ENCODE assay signal across 23 mouse cellular contexts in genomic region chr11:115968731-115969405, GRCm38 (mm10). TPM values are rescaled to one million over a fixed set of nuclear protein-coding genes. Genes with fewer than 3 reads are reported as not detected.
DNase-seq lines count a peak whose midpoint lies in the region; ATAC-seq and TF ChIP-seq lines count a peak whose summit lies in the region.
"Had no signal": no experiment of that assay in that cellular context is flagged by ENCODE, and none has a peak within 500 bp of the region (broad histone marks: within the 10 kb centered on the region; RNA-seq: fewer than 3 reads in every experiment).

No protein-coding gene starts in this region.

- 53% methylated on average over 5 of the region's 5 CpGs for WGBS in heart, embryonic 13.5 days
- 53% methylated on average over 5 of the region's 5 CpGs for WGBS in heart, embryonic 12.5 days

- no peak overlapping the region for H3K9ac ChIP-seq in heart, embryonic 13.5 days
- H3K9ac ChIP-seq in heart, embryonic 12.5 days: no peak overlapping the region
- H3K9ac ChIP-seq in MEL (ENCODE audit: control insufficient read depth, low read depth, low read length, poor library complexity, severe bottlenecking): peak overlapping the region; percentile 20; the same call in 1 of the 2 replicates
- H3K9ac ChIP-seq: embryonic facial prominence, embryonic 15.5 days; liver, embryonic 13.5 days; neural tube, embryonic 15.5 days had no signal

- TF ChIP-seq RAD21 in MEL (IDR thresholded peaks at IDR 0.05; ENCODE audit: low read depth, low read length): no peak

- peaks cover 28% of the 10 kb centered on the region for H3K4me1 ChIP-seq in heart, embryonic 13.5 days
- peaks cover 14% of the 10 kb centered on the region for H3K4me1 ChIP-seq in heart, embryonic 12.5 days (replicated peaks)
- H3K4me1 ChIP-seq in megakaryocyte, embryonic 14.5 days: peaks cover 51% of the 10 kb centered on the region
- peaks cover 0 to 14% of the 10 kb centered on the region in 2 experiments; a peak in 3 of 4 replicates for H3K4me1 ChIP-seq in MEL (ENCODE audit: control insufficient read depth in 1 of 2, insufficient read depth in 2 of 2, low read length in 2 of 2)
- H3K4me1 ChIP-seq: neural tube, embryonic 15.5 days had no signal

- no peaks in the 10 kb centered on the region for H3K9me3 ChIP-seq in heart, embryonic 13.5 days
- H3K9me3 ChIP-seq in heart, embryonic 12.5 days (replicated peaks): peaks cover 7% of the 10 kb centered on the region; the same call in 1 of the 2 replicates
- H3K9me3 ChIP-seq in megakaryocyte, embryonic 14.5 days: no peaks in the 10 kb centered on the region
- no peaks in the 10 kb centered on the region for H3K9me3 ChIP-seq in MEL (replicated peaks; ENCODE audit: insufficient read depth, low read length)
- H3K9me3 ChIP-seq: embryonic facial prominence, embryonic 15.5 days; liver, embryonic 13.5 days; neural tube, embryonic 15.5 days had no signal

- no peak for ATAC-seq in heart, embryonic 13.5 days (ENCODE audit: extremely low read depth, insufficient number of reproducible peaks, low FRiP score, low TSS enrichment)
- ATAC-seq in heart, embryonic 12.5 days (ENCODE audit: insufficient number of reproducible peaks, low FRiP score): no peak
- ATAC-seq in megakaryocyte, adult 5-6 weeks (ENCODE audit: poor library complexity, severe bottlenecking): no peak
- ATAC-seq: activated CD4-positive, CD25-positive, alpha-beta regulatory T cell, adult 4 months had no signal

- no peak overlapping the region for H3K4me3 ChIP-seq in heart, embryonic 13.5 days
- no peak overlapping the region for H3K4me3 ChIP-seq in heart, embryonic 12.5 days
- peak overlapping the region; percentile 50 for H3K4me3 ChIP-seq in megakaryocyte, embryonic 14.5 days (replicated peaks)
- no peak overlapping the region for H3K4me3 ChIP-seq in MEL (ENCODE audit: control insufficient read depth in 1 of 2, insufficient read depth in 1 of 2, low read depth in 2 of 2, low read length in 2 of 2)
- H3K4me3 ChIP-seq: embryonic facial prominence, embryonic 15.5 days; layer of hippocampus, adult 2 months; liver, embryonic 13.5 days; myocyte; neural tube, embryonic 15.5 days had no signal

- H3K27me3 ChIP-seq in heart, embryonic 13.5 days (replicated peaks): peaks cover 10% of the 10 kb centered on the region
- H3K27me3 ChIP-seq in heart, embryonic 12.5 days (replicated peaks): peaks cover 8% of the 10 kb centered on the region
- H3K27me3 ChIP-seq in megakaryocyte, embryonic 14.5 days (replicated peaks): peaks cover 24% of the 10 kb centered on the region
- H3K27me3 ChIP-seq in MEL (ENCODE audit: control insufficient read depth in 1 of 2, insufficient read depth in 2 of 2, low read length in 2 of 2): no peaks in the 10 kb centered on the region

- TF ChIP-seq POLR2A in MEL (IDR thresholded peaks at IDR 0.05; ENCODE audit: control insufficient read depth in 1 of 2, insufficient read depth in 1 of 2, low read depth in 1 of 2, low read length in 2 of 2, poor library complexity in 1 of 2): no peak

- H3K27ac ChIP-seq in heart, embryonic 13.5 days (replicated peaks): peak overlapping the region; percentile 32; the same call in 1 of the 2 replicates
- H3K27ac ChIP-seq in heart, embryonic 12.5 days (ENCODE audit: poor library complexity, severe bottlenecking): no peak overlapping the region
- no peak overlapping the region for H3K27ac ChIP-seq in MEL (ENCODE audit: control insufficient read depth, low read depth, low read length)
- H3K27ac ChIP-seq: layer of hippocampus, adult 2 months; liver, embryonic 13.5 days; neural tube, embryonic 15.5 days had no signal

- peak; percentile 94 for DNase-seq in MEL (ENCODE audit: low read depth, low spot score)
- peak; percentile 17 for DNase-seq in induced T-regulatory cell, adult 2 months (ENCODE audit: low read depth)
- DNase-seq in left cerebral cortex, adult 11 months (ENCODE audit: low spot score): no peak
- no peak for DNase-seq in retina, postnatal 1 day
- DNase-seq: adrenal gland, postnatal 25 days; cerebellum, adult 8-10 months; embryo, embryonic 11 days; gastrocnemius, postnatal 25 days; heart, postnatal 4 days; kidney, adult 8-10 months; liver, embryonic 13.5 days; midbrain, embryonic 14.5 days had no signal

- H3K36me3 ChIP-seq in heart, embryonic 13.5 days: peaks cover 34% of the 10 kb centered on the region
- peaks cover 34% of the 10 kb centered on the region for H3K36me3 ChIP-seq in heart, embryonic 12.5 days
- H3K36me3 ChIP-seq in megakaryocyte, embryonic 14.5 days (replicated peaks; ENCODE audit: low read length): peaks cover 33% of the 10 kb centered on the region
- H3K36me3 ChIP-seq in MEL (ENCODE audit: control insufficient read depth in 1 of 2, insufficient read depth in 2 of 2, low read length in 2 of 2): peaks cover 5 to 10% of the 10 kb centered on the region in 2 experiments

- peak; percentile 58 to 59 for TF ChIP-seq EP300 in MEL (IDR thresholded peaks at IDR 0.05; ENCODE audit: low read depth in 1 of 2, low read length in 2 of 2)

- TF ChIP-seq CTCF in MEL (IDR thresholded peaks at IDR 0.05 in 2 of 3, conservative IDR thresholded peaks at IDR 0.05 in 1 of 3; ENCODE audit: control insufficient read depth in 1 of 3, insufficient read depth in 1 of 3, low read depth in 2 of 3, low read length in 3 of 3, poor library complexity in 1 of 3, severe bottlenecking in 1 of 3): peak in 1 of 3 experiments; percentile 32; a peak in 2 of 6 replicates

- no peak overlapping the region for H3K4me2 ChIP-seq in heart, embryonic 13.5 days
- H3K4me2 ChIP-seq in heart, embryonic 12.5 days: no peak overlapping the region
- H3K4me2 ChIP-seq: embryonic facial prominence, embryonic 15.5 days; heart, embryonic 11.5 days; liver, embryonic 13.5 days; neural tube, embryonic 15.5 days had no signal

- no peaks in the 10 kb centered on the region for H3K79me2 ChIP-seq in MEL (ENCODE audit: control insufficient read depth, insufficient read depth, low read length, poor library complexity)

TF ChIP-seq in MEL, 35 proteins besides CTCF, POLR2A, EP300 and RAD21 (continues in another document):
- TF ChIP-seq ETS1 (IDR thresholded peaks at IDR 0.05; ENCODE audit: low read depth, low read length): peak; percentile 64; the same call in 1 of the 2 replicates
- no peak for TF ChIP-seq USF1 (IDR thresholded peaks at IDR 0.05; ENCODE audit: low read depth, low read length)
- no peak for TF ChIP-seq NRF1 (IDR thresholded peaks at IDR 0.05; ENCODE audit: insufficient read depth, low read depth, low read length, poor library complexity, severe bottlenecking)

RNA-seq across cellular contexts. Expression of gene Itgb4, which starts 5.6 kb away (rescaled TPM):
- 0.99 and 1.1 TPM in 2 replicates for polyA plus RNA-seq in heart, embryonic 13.5 days (2015; fragmentation: Nextera tagmentation; extraction: Ambion mirVana)
- 2.0 and 2.7 TPM in 2 replicates for polyA plus RNA-seq in heart, embryonic 12.5 days (2016; fragmentation: Nextera tagmentation; extraction: Ambion mirVana)
- polyA plus RNA-seq in megakaryocyte, embryonic 14.5 days (2012; ENCODE audit: insufficient read depth, low replicate concordance): 5.6 and 6.9 TPM in 2 replicates
- total RNA-seq in megakaryocyte, adult 5-6 weeks (2015): 0.09 TPM in 1 of 2 replicates, not detected in the other
- total RNA-seq in megakaryocyte, adult 5-6 weeks (2017): not detected in 2 replicates
- total RNA-seq in MEL (2012; rRNA removed): 0.39 and 0.69 TPM in 2 replicates
- under 1 TPM in 1 of 2 experiments, not detected in 1; 0.85 TPM for polyA plus RNA-seq in MEL (2012; ENCODE audit: insufficient read depth in 1 of 2, insufficient read length in 2 of 2, low read depth in 1 of 2, low replicate concordance in 2 of 2, missing spikeins in 1 of 2)
- polyA plus RNA-seq: activated CD4-positive, CD25-positive, alpha-beta regulatory T cell, adult 4 months had no signal

RNA-seq across cellular contexts. Expression of gene Recql5, which starts 35.6 kb away (rescaled TPM):
- 11.6 and 12.7 TPM in 2 replicates for polyA plus RNA-seq in heart, embryonic 13.5 days (2015; fragmentation: Nextera tagmentation; extraction: Ambion mirVana)
- 13.8 and 17.3 TPM in 2 replicates for polyA plus RNA-seq in heart, embryonic 12.5 days (2016; fragmentation: Nextera tagmentation; extraction: Ambion mirVana)
- 9.5 and 10.4 TPM in 2 replicates for polyA plus RNA-seq in megakaryocyte, embryonic 14.5 days (2012; ENCODE audit: insufficient read depth, low replicate concordance)
- total RNA-seq in megakaryocyte, adult 5-6 weeks (2015): 13.2 and 19.9 TPM in 2 replicates
- 19.9 and 22.5 TPM in 2 replicates for total RNA-seq in megakaryocyte, adult 5-6 weeks (2017)
- 16.7 and 20.3 TPM in 2 replicates for total RNA-seq in MEL (2012; rRNA removed)
- 10 to 100 TPM in 1 of 2 experiments, not detected in 1; 21.5 TPM for polyA plus RNA-seq in MEL (2012; ENCODE audit: insufficient read depth in 1 of 2, insufficient read length in 2 of 2, low read depth in 1 of 2, low replicate concordance in 2 of 2, missing spikeins in 1 of 2)

RNA-seq across cellular contexts. Expression of gene Sap30bp, which starts 35.8 kb away (rescaled TPM):
- polyA plus RNA-seq in heart, embryonic 13.5 days (2015; fragmentation: Nextera tagmentation; extraction: Ambion mirVana): 23.3 and 24.8 TPM in 2 replicates
- polyA plus RNA-seq in heart, embryonic 12.5 days (2016; fragmentation: Nextera tagmentation; extraction: Ambion mirVana): 29.4 and 32.2 TPM in 2 replicates
- polyA plus RNA-seq in megakaryocyte, embryonic 14.5 days (2012; ENCODE audit: insufficient read depth, low replicate concordance): 13.5 and 14.4 TPM in 2 replicates
- 18.6 and 22.6 TPM in 2 replicates for total RNA-seq in megakaryocyte, adult 5-6 weeks (2015)
- 158 and 190 TPM in 2 replicates for total RNA-seq in megakaryocyte, adult 5-6 weeks (2017)
- total RNA-seq in MEL (2012; rRNA removed): 51.6 and 69.2 TPM in 2 replicates
- polyA plus RNA-seq in MEL (2012; ENCODE audit: insufficient read depth in 1 of 2, insufficient read length in 2 of 2, low read depth in 1 of 2, low replicate concordance in 2 of 2, missing spikeins in 1 of 2): 10 to 100 TPM in 1 of 2 experiments, not detected in 1; 49.1 TPM

RNA-seq across cellular contexts. Expression of gene Galk1, which starts 43.7 kb away (rescaled TPM):
- 150 and 178 TPM in 2 replicates for polyA plus RNA-seq in heart, embryonic 13.5 days (2015; fragmentation: Nextera tagmentation; extraction: Ambion mirVana)
- 151 and 152 TPM in 2 replicates for polyA plus RNA-seq in heart, embryonic 12.5 days (2016; fragmentation: Nextera tagmentation; extraction: Ambion mirVana)
- polyA plus RNA-seq in megakaryocyte, embryonic 14.5 days (2012; ENCODE audit: insufficient read depth, low replicate concordance): 197 and 238 TPM in 2 replicates
- total RNA-seq in megakaryocyte, adult 5-6 weeks (2015): 4.6 and 5.0 TPM in 2 replicates
- total RNA-seq in megakaryocyte, adult 5-6 weeks (2017): 10.4 and 10.8 TPM in 2 replicates
- total RNA-seq in MEL (2012; rRNA removed): 253 and 322 TPM in 2 replicates
- 100 to 1,000 TPM in 1 of 2 experiments, not detected in 1; 326 TPM for polyA plus RNA-seq in MEL (2012; ENCODE audit: insufficient read depth in 1 of 2, insufficient read length in 2 of 2, low read depth in 1 of 2, low replicate concordance in 2 of 2, missing spikeins in 1 of 2)

RNA-seq across cellular contexts. Expression of gene Smim6, which starts 57.1 kb away (rescaled TPM):
- 1.4 TPM in 2 replicates for polyA plus RNA-seq in heart, embryonic 13.5 days (2015; fragmentation: Nextera tagmentation; extraction: Ambion mirVana)
- 0.77 and 1.8 TPM in 2 replicates for polyA plus RNA-seq in heart, embryonic 12.5 days (2016; fragmentation: Nextera tagmentation; extraction: Ambion mirVana)
- polyA plus RNA-seq in megakaryocyte, embryonic 14.5 days (2012; ENCODE audit: insufficient read depth, low replicate concordance): not detected in 2 replicates
- 2.7 and 4.9 TPM in 2 replicates for total RNA-seq in megakaryocyte, adult 5-6 weeks (2015)
- 0.73 TPM in 1 of 2 replicates, not detected in the other for total RNA-seq in megakaryocyte, adult 5-6 weeks (2017)
- 1.2 and 1.3 TPM in 2 replicates for total RNA-seq in MEL (2012; rRNA removed)
- polyA plus RNA-seq in MEL (2012; ENCODE audit: insufficient read depth in 1 of 2, insufficient read length in 2 of 2, low read depth in 1 of 2, low replicate concordance in 2 of 2, missing spikeins in 1 of 2): 1 to 10 TPM in 1 of 2 experiments, not detected in 1; 3.8 TPM
- total RNA-seq: adrenal gland, postnatal 25 days; gastrocnemius, postnatal 25 days; layer of hippocampus, adult 2 months; left cerebral cortex, adult 8-10 months had no signal

Comparison
In these comparisons a context has a peak if more than half of its experiments do, and no peak if none do; other contexts are left out.
1. DNase-seq: peak in MEL (single experiment) and induced T-regulatory cell, adult 2 months (single experiment); none in left cerebral cortex, adult 11 months (single experiment) and retina, postnatal 1 day (single experiment).